Mouse (Mus musculus): ENCODE data around the gene Rbm15. TPM values are rescaled to one million over a fixed set of nuclear protein-coding genes. Genes with fewer than 3 reads are reported as not detected.

Gene Rbm15
- polyA plus RNA-seq, 1 experiment from 2014 or later, result 10.3 TPM

Other genes with a start within 250 kb of the Rbm15 start
- gene Kcna2, start 232.5 kb downstream of the Rbm15 start, polyA plus RNA-seq (2016; fragmentation: Nextera tagmentation; extraction: Ambion mirVana), result 0.37 and 0.55 TPM in 2 replicates
- gene Kcna10, start 150.6 kb downstream of the Rbm15 start, polyA plus RNA-seq (2016; fragmentation: Nextera tagmentation; extraction: Ambion mirVana), result not detected in 2 replicates
- not detected in 2 replicates for gene Cym, start 111.9 kb downstream of the Rbm15 start, polyA plus RNA-seq (2016; fragmentation: Nextera tagmentation; extraction: Ambion mirVana)
- not detected in 2 replicates for gene A630076J17Rik, start 103.1 kb downstream of the Rbm15 start, polyA plus RNA-seq (2016; fragmentation: Nextera tagmentation; extraction: Ambion mirVana)
- not detected in 2 replicates for gene Prok1, start 94.0 kb downstream of the Rbm15 start, polyA plus RNA-seq (2016; fragmentation: Nextera tagmentation; extraction: Ambion mirVana)
- 182 and 190 TPM in 2 replicates for gene Lamtor5, start 54.8 kb downstream of the Rbm15 start, polyA plus RNA-seq (2016; fragmentation: Nextera tagmentation; extraction: Ambion mirVana)
- gene Slc16a4, start 42.4 kb downstream of the Rbm15 start, polyA plus RNA-seq (2016; fragmentation: Nextera tagmentation; extraction: Ambion mirVana), result 2.1 and 2.6 TPM in 2 replicates
- 0.45 and 0.71 TPM in 2 replicates for gene Kcnc4, start 125.9 kb upstream of the Rbm15 start, polyA plus RNA-seq (2016; fragmentation: Nextera tagmentation; extraction: Ambion mirVana)
- gene Slc6a17, start 184.3 kb upstream of the Rbm15 start, polyA plus RNA-seq (2016; fragmentation: Nextera tagmentation; extraction: Ambion mirVana), result 3.3 and 5.2 TPM in 2 replicates
- not detected in 2 replicates for gene Ubl4b, start 221.4 kb upstream of the Rbm15 start, polyA plus RNA-seq (2016; fragmentation: Nextera tagmentation; extraction: Ambion mirVana)